Mouse (Mus musculus): ENCODE measurements around the gene Gpr22.

Gpr22 gene

DNA sequence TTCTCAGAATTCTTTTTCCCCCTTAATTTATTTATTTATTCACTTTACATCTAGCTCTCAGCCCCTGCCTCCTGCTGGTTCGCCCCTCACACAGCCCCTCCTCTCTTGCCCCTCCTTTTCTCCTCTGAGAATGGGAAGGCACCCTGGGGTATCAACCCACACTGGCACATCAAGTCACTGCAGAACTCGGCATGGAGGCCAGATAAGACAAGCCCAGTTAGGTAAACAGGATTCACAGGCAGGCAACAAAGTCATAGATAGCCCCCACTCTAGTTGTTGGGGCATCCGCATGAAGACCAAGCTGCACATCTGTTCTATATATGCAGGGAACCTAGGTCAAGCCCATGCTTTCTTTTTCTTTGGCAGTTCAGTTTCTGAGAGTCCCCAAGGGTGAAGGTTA lies 46.6 kb downstream of the Gpr22 start:
- no peak for DNase-seq (ENCODE audit: low read depth)

DNA sequence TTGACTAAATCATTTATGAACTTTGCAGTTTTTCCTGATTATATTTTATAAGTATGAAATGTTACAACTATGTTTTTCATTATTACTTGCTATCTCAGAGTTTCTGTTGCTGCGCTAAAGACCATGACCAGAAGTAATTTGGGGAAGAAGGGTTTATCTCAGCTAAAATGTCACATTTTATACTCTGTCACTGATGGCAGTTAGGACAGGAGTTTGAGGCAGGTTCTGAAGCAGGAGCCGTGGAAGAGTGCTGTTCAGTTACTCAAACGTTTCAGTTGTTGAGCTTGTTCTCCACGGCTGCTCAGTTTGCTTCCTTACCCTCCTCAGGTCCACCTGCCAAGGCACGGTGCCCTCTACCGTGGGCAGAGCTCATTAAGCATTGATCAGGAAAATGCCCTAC lies 47.7 kb downstream of the Gpr22 start:
- DNase-seq (ENCODE audit: low read depth) = no peak

Measured in NIH3T3 (cell line).